Mouse (Mus musculus) heart, adult 2 months (tissue): ENCODE data around the gene Tmem51. TPM values are rescaled to one million over a fixed set of nuclear protein-coding genes. Genes with fewer than 3 reads are reported as not detected.
"Not testable (repeated sequence)": the region's sequence is repeated elsewhere in the genome, so short reads cannot be mapped to it uniquely, and the experiment has no call there.

ENCODE experiments used
- DNase-seq, 2 experiments: peaks; one replicate each; pipeline ENCODE4 v3.0.0; 2021
- H3K27ac ChIP-seq: fragments of 200-600 bp; 2 replicates; pipeline ENCODE4 v1.8.1; 2022
- H3K27me3 ChIP-seq: fragments of 200-500 bp; 2 replicates; pipeline ENCODE4 v1.6.1; 2012; ENCODE audit warnings: mild to moderate bottlenecking, low read length, inconsistent platforms, mixed read lengths; ENCODE audit not compliant: control insufficient read depth, insufficient read depth
- H3K36me3 ChIP-seq: fragments of 200-500 bp; 2 replicates; pipeline ENCODE4 v1.6.1; 2012; ENCODE audit warnings: low read length, inconsistent platforms; ENCODE audit not compliant: control insufficient read depth, insufficient read depth
- H3K4me1 ChIP-seq: fragments of 200-500 bp; 2 replicates; pipeline ENCODE4 v1.6.1; 2011; ENCODE audit warnings: low read length; ENCODE audit not compliant: control insufficient read depth, insufficient read depth
- H3K4me3 ChIP-seq: fragments of 200-600 bp; 2 replicates; pipeline ENCODE4 v1.8.1; 2022
- H3K79me2 ChIP-seq: fragments of 200-500 bp; replicated peaks from 2 replicates; pipeline ENCODE4 v1.6.1; 2012; ENCODE audit warnings: mild to moderate bottlenecking, inconsistent platforms, low read length, moderate library complexity, mixed read lengths; ENCODE audit not compliant: control insufficient read depth, insufficient read depth
- H3K9ac ChIP-seq: fragments of 200-500 bp; 2 replicates; pipeline ENCODE4 v1.6.1; 2012; ENCODE audit warnings: low read depth, mild to moderate bottlenecking, control low read depth, inconsistent platforms, low read length, mixed read lengths
- CTCF ChIP-seq: fragments of 200-600 bp; IDR thresholded peaks from 2 replicates; pipeline ENCODE4 v1.8.1; 2022; ENCODE audit warnings: antibody characterized with exemption, mild to moderate bottlenecking, moderate library complexity
- EP300 ChIP-seq: fragments of 200-500 bp; IDR thresholded peaks from 2 replicates; pipeline ENCODE4 v1.6.1; 2011; ENCODE audit warnings: low read depth, low read length, control low read depth; ENCODE audit not compliant: insufficient read depth
- POLR2A ChIP-seq: fragments of 200-500 bp; IDR thresholded peaks from 2 replicates; pipeline ENCODE4 v1.6.1; 2011; ENCODE audit warnings: mild to moderate bottlenecking, low read depth, low read length, control low read depth; ENCODE audit not compliant: insufficient read depth
- WGBS: fragments of 180-500 bp; shearing (Covaris S2); methylation state at CpG from one replicate; pipeline ENCODE4 v1.1.7; 2018; 5-methylcytosine and 5-hydroxymethylcytosine counted together
- intact Hi-C: fragments of 180-260 bp; cut with DNase I; formaldehyde crosslinking; loops from one replicate; pipeline ENCODE4 v1.15.1; 2025
- polyA plus RNA-seq: library from polyadenylated mRNA; depleted of rRNA; stranded (reverse); fragments of >200 nt; gene quantifications from 2 replicates; pipeline ENCODE4 v1.2.3, GENCODE M21; 2012
- total RNA-seq, 2 experiments: library from RNA; stranded (reverse); gene quantifications; 2 replicates each; pipeline ENCODE4 v1.2.3; 2021

Tmem51 gene
- total and polyA plus RNA-seq, 3 experiments = 5.5 to 13.1 (median 6.0) TPM

DNA sequence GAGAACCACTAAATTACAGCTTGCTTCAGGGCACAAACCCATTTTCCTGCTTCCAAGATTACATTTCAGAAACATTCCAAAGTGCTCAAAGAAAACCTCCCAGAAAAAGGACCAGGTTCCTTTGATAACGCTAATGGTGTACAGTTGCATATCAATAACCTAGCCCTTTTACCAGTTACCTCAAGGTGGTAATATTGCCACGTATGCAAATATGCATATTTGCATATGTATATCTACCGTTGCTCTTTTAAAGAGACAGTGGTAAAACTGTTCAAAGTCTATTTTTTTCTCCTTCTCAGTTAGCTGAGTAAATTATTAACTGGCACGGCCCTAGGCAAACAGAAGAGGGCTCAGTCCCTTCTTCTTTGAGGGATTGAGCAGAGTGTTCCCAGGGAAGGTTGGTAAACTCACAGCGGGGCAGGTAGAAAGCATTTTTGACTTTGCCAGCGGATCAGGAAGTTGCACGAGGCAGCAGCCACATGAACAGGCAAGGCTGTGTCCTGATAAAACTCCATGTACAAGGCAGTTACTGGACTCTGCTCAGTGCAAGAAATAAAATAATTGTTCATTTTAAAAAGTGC, 84.5 kb downstream of the Tmem51 start:
- H3K9ac ChIP-seq = no peak overlapping the region
- intact Hi-C loops = no loop called here
- 51% methylated on average over 7 of the region's 7 CpGs for WGBS
- no peak for TF ChIP-seq CTCF
- no peak for TF ChIP-seq EP300
- TF ChIP-seq POLR2A = no peak
- H3K36me3 ChIP-seq = no peaks in the 10 kb centered on the region
- no peaks in the 10 kb centered on the region for H3K4me1 ChIP-seq
- no peak overlapping the region for H3K27ac ChIP-seq
- H3K27me3 ChIP-seq = no peaks in the 10 kb centered on the region
- H3K79me2 ChIP-seq = no peaks in the 10 kb centered on the region
- no peak overlapping the region for H3K4me3 ChIP-seq
- no peak for DNase-seq

DNA sequence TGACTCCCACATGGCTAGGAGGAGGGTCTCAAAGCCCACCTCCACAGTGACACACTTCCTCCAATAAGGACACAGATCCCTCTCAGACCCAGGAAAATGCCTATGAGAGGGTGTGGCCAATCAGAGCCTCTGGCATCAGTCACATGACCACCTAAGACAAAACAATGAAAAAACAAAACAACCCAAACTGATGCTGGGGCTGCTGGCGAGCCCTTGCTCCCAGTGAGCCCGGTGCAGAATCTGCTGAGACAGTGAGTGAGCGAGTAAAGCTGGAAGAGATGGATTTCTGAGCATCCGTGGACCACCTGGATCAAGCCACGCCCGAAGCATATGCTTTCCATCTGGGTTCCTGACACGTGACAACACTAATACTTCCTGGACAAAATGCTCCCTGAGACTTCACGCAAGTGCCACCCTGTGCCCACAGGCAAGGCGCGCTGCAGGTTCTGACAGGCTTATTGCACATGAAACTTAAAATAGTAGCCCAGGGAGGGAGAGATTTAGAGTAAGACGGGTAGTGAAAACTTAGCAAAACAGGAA, 85.8 kb downstream of the Tmem51 start:
- intact Hi-C loops = no loop called here
- H3K27ac ChIP-seq = no peak overlapping the region
- H3K4me1 ChIP-seq = no peaks in the 10 kb centered on the region
- WGBS = 26% methylated on average over 11 of the region's 11 CpGs
- H3K9ac ChIP-seq = no peak overlapping the region
- no peaks in the 10 kb centered on the region for H3K36me3 ChIP-seq
- TF ChIP-seq CTCF (no peak), POLR2A (no peak), EP300 (no peak)
- no peaks in the 10 kb centered on the region for H3K27me3 ChIP-seq
- no peak for DNase-seq
- no peak overlapping the region for H3K4me3 ChIP-seq
- no peaks in the 10 kb centered on the region for H3K79me2 ChIP-seq

DNA sequence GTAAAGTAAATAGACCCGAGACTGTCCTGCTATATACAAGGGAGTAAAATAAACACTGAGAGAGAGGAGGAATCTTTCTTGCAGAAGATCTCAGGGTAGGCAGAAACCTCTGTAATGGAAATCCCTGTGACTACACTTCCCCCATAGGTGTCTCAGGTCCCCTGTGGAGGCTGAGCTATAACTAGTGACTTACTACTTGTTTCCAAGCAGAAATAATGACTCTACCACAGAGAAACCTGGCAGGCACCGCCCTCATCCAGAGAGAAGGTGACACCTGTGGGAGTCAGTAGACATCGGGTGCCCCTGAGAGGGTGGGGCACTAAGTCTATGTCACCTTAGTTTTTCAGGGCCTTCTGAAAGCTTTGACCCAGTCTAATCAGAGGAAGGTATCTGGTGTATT, 87.2 kb downstream of the Tmem51 start:
- no peak for TF ChIP-seq EP300
- no peak for TF ChIP-seq POLR2A
- TF ChIP-seq CTCF = no peak
- H3K4me3 ChIP-seq = no peak overlapping the region
- no peaks in the 10 kb centered on the region for H3K27me3 ChIP-seq
- no peaks in the 10 kb centered on the region for H3K79me2 ChIP-seq
- no peaks in the 10 kb centered on the region for H3K4me1 ChIP-seq
- WGBS = 75% methylated on average over 3 of the region's 3 CpGs
- H3K36me3 ChIP-seq = no peaks in the 10 kb centered on the region
- H3K9ac ChIP-seq = no peak overlapping the region
- intact Hi-C loops = no loop called here
- H3K27ac ChIP-seq = no peak overlapping the region
- DNase-seq = no peak

DNA sequence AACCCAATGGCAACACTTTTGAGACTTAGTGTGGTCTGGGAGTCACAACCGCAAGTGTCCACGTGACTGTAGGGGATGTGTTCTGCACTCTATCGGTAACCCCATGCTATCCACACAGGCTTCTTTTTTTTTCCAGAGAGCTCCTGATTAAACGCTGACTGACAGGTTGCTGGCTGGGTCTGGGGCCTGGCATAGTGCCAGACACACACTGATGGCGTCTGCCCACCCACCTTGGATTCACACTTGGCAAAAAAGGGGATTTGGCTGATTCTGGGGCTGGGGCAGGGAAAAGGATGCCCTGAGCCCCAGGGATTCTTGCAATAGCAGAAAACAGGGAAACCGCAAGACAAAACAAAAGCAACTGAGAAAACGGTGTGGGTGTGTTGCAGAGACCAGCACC, 88.0 kb downstream of the Tmem51 start:
- H3K4me3 ChIP-seq = no peak overlapping the region
- DNase-seq = no peak
- H3K27ac ChIP-seq = no peak overlapping the region
- no peaks in the 10 kb centered on the region for H3K79me2 ChIP-seq
- TF ChIP-seq POLR2A (no peak), EP300 (no peak), CTCF (no peak)
- H3K36me3 ChIP-seq = no peaks in the 10 kb centered on the region
- no peaks in the 10 kb centered on the region for H3K4me1 ChIP-seq
- 43% methylated on average over 7 of the region's 7 CpGs for WGBS
- intact Hi-C loops = no loop called here
- H3K27me3 ChIP-seq = no peaks in the 10 kb centered on the region
- H3K9ac ChIP-seq = no peak overlapping the region

DNA sequence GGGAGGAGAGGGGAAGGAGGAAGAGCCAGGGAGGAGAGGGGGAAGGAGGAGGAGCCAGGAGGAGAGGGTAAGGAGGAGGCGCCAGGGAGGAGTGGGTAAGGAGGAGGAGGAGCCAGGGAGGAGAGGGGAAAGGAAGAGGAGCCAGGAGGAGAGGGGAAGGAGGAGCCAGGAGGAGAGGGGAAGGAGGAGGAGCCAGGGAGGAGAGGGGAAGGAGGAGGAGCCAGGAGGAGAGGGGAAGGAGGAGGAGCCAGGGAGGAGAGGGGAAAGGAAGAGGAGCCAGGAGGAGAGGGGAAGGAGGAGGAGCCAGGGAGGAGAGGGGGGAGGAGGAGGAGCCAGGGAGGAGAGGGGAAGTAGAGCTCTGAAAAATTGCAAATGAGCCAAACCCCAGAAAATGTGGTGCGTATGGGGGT, 90.0 kb downstream of the Tmem51 start:
- 58% methylated on average over 2 of the region's 2 CpGs for WGBS
- not testable (repeated sequence) for H3K4me3 ChIP-seq

DNA sequence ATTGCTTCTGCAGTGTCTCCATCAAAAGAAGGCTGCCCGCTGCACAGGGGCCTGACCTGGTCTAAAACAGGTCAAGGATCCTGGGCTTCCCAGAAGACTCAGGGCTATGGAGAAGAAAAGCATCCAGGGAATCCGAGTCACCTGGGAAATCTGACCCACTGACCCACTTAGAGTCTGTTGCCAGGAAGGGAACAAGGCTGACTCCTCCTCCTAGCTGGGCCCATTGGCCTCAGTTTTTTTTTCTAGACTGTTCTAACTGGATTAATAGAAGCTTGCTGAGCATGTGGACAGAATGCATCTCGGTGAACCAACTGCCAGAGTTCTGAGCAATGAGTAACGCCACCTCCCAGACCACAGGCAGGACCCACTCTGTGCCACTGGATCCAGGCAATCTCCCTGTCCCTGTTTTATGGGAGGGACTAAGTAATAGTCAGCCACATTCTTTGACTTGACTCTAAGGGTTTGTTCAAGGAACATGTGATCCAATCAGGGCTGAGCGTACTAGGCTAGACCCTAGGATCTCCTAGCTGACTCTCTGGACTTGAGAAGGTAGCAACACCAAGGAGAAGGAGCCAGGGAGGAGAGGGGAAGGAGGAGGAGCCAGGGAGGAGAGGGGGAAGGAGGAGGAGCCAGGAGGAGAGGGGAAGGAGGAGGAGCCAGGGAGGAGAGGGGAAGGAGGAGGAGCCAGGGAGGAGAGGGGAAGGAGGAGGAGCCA, 90.6 kb downstream of the Tmem51 start:
- WGBS = 84% methylated on average over 5 of the region's 5 CpGs
- intact Hi-C loops = no loop called here
- Histone ChIP-seq H3K36me3 (no peaks in the 10 kb centered on the region), H3K27me3 (no peaks in the 10 kb centered on the region), H3K79me2 (no peaks in the 10 kb centered on the region), H3K4me1 (no peaks in the 10 kb centered on the region), H3K27ac (no peak overlapping the region), H3K4me3 (no peak overlapping the region), H3K9ac (no peak overlapping the region)
- no peak for DNase-seq
- no peak for TF ChIP-seq CTCF
- no peak for TF ChIP-seq EP300
- TF ChIP-seq POLR2A = no peak

More for the DNA sequence above, 90.0 kb downstream of the Tmem51 start:
- H3K4me1 ChIP-seq, DNase-seq, intact Hi-C loops, H3K36me3 ChIP-seq, H3K27me3 ChIP-seq, H3K9ac ChIP-seq, H3K79me2 ChIP-seq, H3K27ac ChIP-seq: not testable (repeated sequence)
